Mouse (Mus musculus): ENCODE measurements around the gene Gm9745.
"Not testable (repeated sequence)": the region's sequence is repeated elsewhere in the genome, so short reads cannot be mapped to it uniquely, and the experiment has no call there.

Gene Gm9745

GRCm38 (mm10) chr13:8948131-8948530 is at the start of gene Gm9745:
Gene Gm9745 (minus strand): TSS chr13:8948231.
- not testable (repeated sequence) for DNase-seq (ENCODE audit: low read depth, low spot score)

GRCm38 (mm10) chr13:8997221-8997620 is 49.2 kb upstream of the Gm9745 start:
- not testable (repeated sequence) for DNase-seq (ENCODE audit: low read depth, low spot score)

GRCm38 (mm10) chr13:8995990-8996786 is 48.2 kb upstream of the Gm9745 start, which contains the start of gene Gtpbp4:
Gene Gtpbp4 (minus strand): TSS chr13:8996083.
- peak; percentile 98 for DNase-seq (ENCODE audit: low read depth, low spot score)

GRCm38 (mm10) chr13:8995159-8995989 is 47.3 kb upstream of the Gm9745 start:
- DNase-seq (ENCODE audit: low read depth, low spot score): peak; percentile 88

GRCm38 (mm10) chr13:8992231-8992630 is 44.2 kb upstream of the Gm9745 start:
- DNase-seq (ENCODE audit: low read depth, low spot score): peak; percentile 41

- DNase-seq (ENCODE audit: low read depth, low spot score): no peak
These were observed 24.9 kb upstream of the Gm9745 start for GRCm38 (mm10) chr13:8972972-8973371.

GRCm38 (mm10) chr13:8972369-8972768 is 24.3 kb upstream of the Gm9745 start:
- DNase-seq (ENCODE audit: low read depth, low spot score): no peak

- DNase-seq (ENCODE audit: low read depth, low spot score): no peak
These were observed 19.7 kb upstream of the Gm9745 start for GRCm38 (mm10) chr13:8967742-8968141.

- DNase-seq (ENCODE audit: low read depth, low spot score): no peak
These were observed 17.2 kb upstream of the Gm9745 start for GRCm38 (mm10) chr13:8965224-8965623.

- not testable (repeated sequence) for DNase-seq (ENCODE audit: low read depth, low spot score)
These were observed 14.2 kb upstream of the Gm9745 start for GRCm38 (mm10) chr13:8962266-8962665.

- DNase-seq (ENCODE audit: low read depth, low spot score): not testable (repeated sequence)
These were observed 13.3 kb upstream of the Gm9745 start for GRCm38 (mm10) chr13:8961128-8961888.

- DNase-seq (ENCODE audit: low read depth, low spot score): not testable (repeated sequence)
These were observed 11.5 kb upstream of the Gm9745 start for GRCm38 (mm10) chr13:8959554-8959953.

- DNase-seq (ENCODE audit: low read depth, low spot score): not testable (repeated sequence)
These were observed 11.0 kb upstream of the Gm9745 start for GRCm38 (mm10) chr13:8959058-8959457.

GRCm38 (mm10) chr13:8956873-8957272 is 8.8 kb upstream of the Gm9745 start:
- not testable (repeated sequence) for DNase-seq (ENCODE audit: low read depth, low spot score)

- DNase-seq (ENCODE audit: low read depth, low spot score): not testable (repeated sequence)
These were observed 7.1 kb upstream of the Gm9745 start for GRCm38 (mm10) chr13:8955127-8955526.

GRCm38 (mm10) chr13:8952563-8952962 is 4.5 kb upstream of the Gm9745 start, which contains the start of gene Idi2:
Gene Idi2 (plus strand): TSS chr13:8952863.
- not testable (repeated sequence) for DNase-seq (ENCODE audit: low read depth, low spot score)

- not testable (repeated sequence) for DNase-seq (ENCODE audit: low read depth, low spot score)
These were observed 4.2 kb downstream of the Gm9745 start for GRCm38 (mm10) chr13:8943828-8944227.

GRCm38 (mm10) chr13:8941701-8942100 is 6.3 kb downstream of the Gm9745 start:
- not testable (repeated sequence) for DNase-seq (ENCODE audit: low read depth, low spot score)

GRCm38 (mm10) chr13:8941110-8941509 is 6.9 kb downstream of the Gm9745 start:
- DNase-seq (ENCODE audit: low read depth, low spot score): not testable (repeated sequence)

- peak; percentile 62 for DNase-seq (ENCODE audit: low read depth, low spot score)
These were observed 10.4 kb downstream of the Gm9745 start for GRCm38 (mm10) chr13:8937611-8938140.

- DNase-seq (ENCODE audit: low read depth, low spot score): peak; percentile 31
These were observed 14.5 kb downstream of the Gm9745 start for GRCm38 (mm10) chr13:8933499-8933898.
